Comparison of ENCODE assay signal across 9 mouse cellular contexts in genomic region chr2:38950281-38950719, GRCm38 (mm10). TPM values are rescaled to one million over a fixed set of nuclear protein-coding genes. Genes with fewer than 3 reads are reported as not detected.
DNase-seq lines count a peak whose midpoint lies in the region; ATAC-seq lines count a peak whose summit lies in the region.
"Had no signal": no experiment of that assay in that cellular context is flagged by ENCODE, and none has a peak within 500 bp of the region (broad histone marks: within the 10 kb centered on the region; RNA-seq: fewer than 3 reads in every experiment).

No protein-coding gene starts in this region.

- H3K27ac ChIP-seq in hindbrain, embryonic 15.5 days (replicated peaks): peak overlapping the region; percentile 40; the same call in 1 of the 2 replicates
- H3K27ac ChIP-seq in hindbrain, embryonic 11.5 days (ENCODE audit: low read depth, low read length): no peak overlapping the region
- H3K27ac ChIP-seq in kidney, embryonic 15.5 days: peak overlapping the region; percentile 34; the same call in 1 of the 2 replicates
- no peak overlapping the region for H3K27ac ChIP-seq in limb, embryonic 15.5 days
- H3K27ac ChIP-seq in neural tube, embryonic 14.5 days (ENCODE audit: low read depth, low read length): no peak overlapping the region

- ATAC-seq in hindbrain, embryonic 15.5 days (ENCODE audit: low FRiP score, low read depth): peak; percentile 79; the same call in 1 of the 2 replicates
- ATAC-seq in hindbrain, embryonic 11.5 days (ENCODE audit: low FRiP score): no peak
- peak; percentile 63 for ATAC-seq in granulocyte monocyte progenitor cell, adult 5-6 weeks (replicated peaks; ENCODE audit: poor library complexity, severe bottlenecking)
- ATAC-seq in kidney, embryonic 15.5 days (replicated peaks; ENCODE audit: low FRiP score): peak; percentile 57
- ATAC-seq in limb, embryonic 15.5 days (ENCODE audit: insufficient number of reproducible peaks, low FRiP score, low TSS enrichment, low read depth): 0 out of 2 replicates have a peak, but pooled peaks have one; percentile 42
- peak; percentile 68; the same call in 1 of the 2 replicates for ATAC-seq in neural tube, embryonic 14.5 days (ENCODE audit: low read depth)

- H3K4me3 ChIP-seq in hindbrain, embryonic 15.5 days: no peak overlapping the region
- H3K4me3 ChIP-seq in hindbrain, embryonic 11.5 days (ENCODE audit: low read depth, low read length): no peak overlapping the region
- H3K4me3 ChIP-seq in kidney, embryonic 15.5 days (replicated peaks): no peak overlapping the region
- no peak overlapping the region for H3K4me3 ChIP-seq in limb, embryonic 15.5 days
- H3K4me3 ChIP-seq in neural tube, embryonic 14.5 days (ENCODE audit: low read depth, low read length): no peak overlapping the region

- no peaks in the 10 kb centered on the region for H3K36me3 ChIP-seq in hindbrain, embryonic 15.5 days
- H3K36me3 ChIP-seq in hindbrain, embryonic 11.5 days (ENCODE audit: control insufficient read depth, insufficient read depth, low read length): no peaks in the 10 kb centered on the region
- no peaks in the 10 kb centered on the region for H3K36me3 ChIP-seq in kidney, embryonic 15.5 days
- no peaks in the 10 kb centered on the region for H3K36me3 ChIP-seq in limb, embryonic 15.5 days
- no peaks in the 10 kb centered on the region for H3K36me3 ChIP-seq in neural tube, embryonic 14.5 days (ENCODE audit: control insufficient read depth, insufficient read depth, low read length)

- 44% methylated on average over 7 of the region's 7 CpGs for WGBS in hindbrain, embryonic 15.5 days
- 86% methylated on average over 7 of the region's 7 CpGs for WGBS in hindbrain, embryonic 11.5 days
- WGBS in kidney, embryonic 15.5 days: 70% methylated on average over 7 of the region's 7 CpGs
- WGBS in limb, embryonic 15.5 days: 61% methylated on average over 7 of the region's 7 CpGs
- 66% methylated on average over 7 of the region's 7 CpGs for WGBS in neural tube, embryonic 14.5 days

- no peaks in the 10 kb centered on the region for H3K9me3 ChIP-seq in hindbrain, embryonic 15.5 days
- no peaks in the 10 kb centered on the region for H3K9me3 ChIP-seq in hindbrain, embryonic 11.5 days (ENCODE audit: control insufficient read depth, low read length)
- H3K9me3 ChIP-seq in kidney, embryonic 15.5 days (replicated peaks): no peaks in the 10 kb centered on the region
- H3K9me3 ChIP-seq in limb, embryonic 15.5 days: no peaks in the 10 kb centered on the region
- no peaks in the 10 kb centered on the region for H3K9me3 ChIP-seq in neural tube, embryonic 14.5 days (ENCODE audit: control insufficient read depth, low read length)

- H3K27me3 ChIP-seq in hindbrain, embryonic 15.5 days: no peaks in the 10 kb centered on the region
- H3K27me3 ChIP-seq in hindbrain, embryonic 11.5 days (ENCODE audit: control insufficient read depth, insufficient read depth, low read length): no peaks in the 10 kb centered on the region
- H3K27me3 ChIP-seq in kidney, embryonic 15.5 days: no peaks in the 10 kb centered on the region
- H3K27me3 ChIP-seq in limb, embryonic 15.5 days: no peaks in the 10 kb centered on the region
- H3K27me3 ChIP-seq in neural tube, embryonic 14.5 days (ENCODE audit: control insufficient read depth, insufficient read depth, low read length): no peaks in the 10 kb centered on the region
- H3K27me3 ChIP-seq: CH12.LX had no signal

- H3K4me1 ChIP-seq in hindbrain, embryonic 15.5 days (replicated peaks): peaks cover 5% of the 10 kb centered on the region
- H3K4me1 ChIP-seq in hindbrain, embryonic 11.5 days (replicated peaks; ENCODE audit: control insufficient read depth, insufficient read depth, low read length): no peaks in the 10 kb centered on the region
- peaks cover 4% of the 10 kb centered on the region; the same call in 1 of the 2 replicates for H3K4me1 ChIP-seq in kidney, embryonic 15.5 days
- 0 out of 2 replicates have a peak, but pooled peaks cover 4% of the 10 kb centered on the region for H3K4me1 ChIP-seq in limb, embryonic 15.5 days
- H3K4me1 ChIP-seq in neural tube, embryonic 14.5 days (ENCODE audit: control insufficient read depth, insufficient read depth, low read length): no peaks in the 10 kb centered on the region

- H3K4me2 ChIP-seq in hindbrain, embryonic 15.5 days: 0 out of 2 replicates have a peak overlapping the region, but pooled peaks have one; percentile 9
- no peak overlapping the region for H3K4me2 ChIP-seq in hindbrain, embryonic 11.5 days (replicated peaks; ENCODE audit: low read depth, low read length)
- no peak overlapping the region for H3K4me2 ChIP-seq in kidney, embryonic 15.5 days
- no peak overlapping the region for H3K4me2 ChIP-seq in limb, embryonic 15.5 days
- no peak overlapping the region for H3K4me2 ChIP-seq in neural tube, embryonic 14.5 days (ENCODE audit: low read depth, low read length)

- DNase-seq in hindbrain, embryonic 11.5 days (ENCODE audit: low spot score): no peak
- peak; percentile 90 for DNase-seq in cerebellum, postnatal 10 days
- DNase-seq in urinary bladder, postnatal 4 days (ENCODE audit: low spot score in 2 of 2): peak; percentile 65 to 75

- no peak overlapping the region for H3K9ac ChIP-seq in hindbrain, embryonic 15.5 days
- H3K9ac ChIP-seq in hindbrain, embryonic 11.5 days (ENCODE audit: low read depth, low read length): no peak overlapping the region
- H3K9ac ChIP-seq in kidney, embryonic 15.5 days: no peak overlapping the region
- no peak overlapping the region for H3K9ac ChIP-seq in limb, embryonic 15.5 days
- no peak overlapping the region for H3K9ac ChIP-seq in neural tube, embryonic 14.5 days (replicated peaks; ENCODE audit: low read depth, low read length)

RNA-seq across cellular contexts. Expression of gene Olfml2a, which starts 18.5 kb away (rescaled TPM):
- 4.7 and 7.3 TPM in 2 replicates for polyA plus RNA-seq in hindbrain, embryonic 15.5 days (2015; fragmentation: Nextera tagmentation; extraction: Ambion mirVana)
- 1.6 and 2.5 TPM in 2 replicates for polyA plus RNA-seq in hindbrain, embryonic 11.5 days (2014; fragmentation: Nextera tagmentation; extraction: Ambion mirVana)
- total RNA-seq in granulocyte monocyte progenitor cell, adult 5-6 weeks (2014; fragmentation: Nextera tagmentation): not detected in 2 replicates
- total RNA-seq in granulocyte monocyte progenitor cell, adult 5-6 weeks (2017): not detected in 2 replicates
- 4.1 and 4.9 TPM in 2 replicates for polyA plus RNA-seq in kidney, embryonic 15.5 days (2015; fragmentation: Nextera tagmentation; extraction: Ambion mirVana)
- 8.5 and 10.6 TPM in 2 replicates for polyA plus RNA-seq in limb, embryonic 15.5 days (2015; fragmentation: Nextera tagmentation; extraction: Ambion mirVana)
- 0.94 and 13.4 TPM in 2 replicates for polyA plus RNA-seq in neural tube, embryonic 14.5 days (2014; fragmentation: Nextera tagmentation; extraction: Ambion mirVana)

RNA-seq across cellular contexts. Expression of gene Nr6a1, which starts 22.8 kb away (rescaled TPM):
- polyA plus RNA-seq in hindbrain, embryonic 15.5 days (2015; fragmentation: Nextera tagmentation; extraction: Ambion mirVana): 2.1 and 2.2 TPM in 2 replicates
- polyA plus RNA-seq in hindbrain, embryonic 11.5 days (2014; fragmentation: Nextera tagmentation; extraction: Ambion mirVana): 5.0 and 6.6 TPM in 2 replicates
- 0.11 TPM in 2 replicates for total RNA-seq in granulocyte monocyte progenitor cell, adult 5-6 weeks (2014; fragmentation: Nextera tagmentation)
- 0.30 and 1.3 TPM in 2 replicates for total RNA-seq in granulocyte monocyte progenitor cell, adult 5-6 weeks (2017)
- polyA plus RNA-seq in kidney, embryonic 15.5 days (2015; fragmentation: Nextera tagmentation; extraction: Ambion mirVana): 1.1 and 1.2 TPM in 2 replicates
- 0.92 and 1.1 TPM in 2 replicates for polyA plus RNA-seq in limb, embryonic 15.5 days (2015; fragmentation: Nextera tagmentation; extraction: Ambion mirVana)
- polyA plus RNA-seq in neural tube, embryonic 14.5 days (2014; fragmentation: Nextera tagmentation; extraction: Ambion mirVana): 3.3 and 5.7 TPM in 2 replicates

RNA-seq across cellular contexts. Expression of gene Wdr38, which starts 47.0 kb away (rescaled TPM):
- polyA plus RNA-seq in hindbrain, embryonic 15.5 days (2015; fragmentation: Nextera tagmentation; extraction: Ambion mirVana): 1.8 and 2.1 TPM in 2 replicates
- polyA plus RNA-seq in hindbrain, embryonic 11.5 days (2014; fragmentation: Nextera tagmentation; extraction: Ambion mirVana): 1.5 and 1.8 TPM in 2 replicates
- 0.53 and 0.84 TPM in 2 replicates for total RNA-seq in granulocyte monocyte progenitor cell, adult 5-6 weeks (2014; fragmentation: Nextera tagmentation)
- 0.09 and 0.15 TPM in 2 replicates for total RNA-seq in granulocyte monocyte progenitor cell, adult 5-6 weeks (2017)
- polyA plus RNA-seq in kidney, embryonic 15.5 days (2015; fragmentation: Nextera tagmentation; extraction: Ambion mirVana): 1.9 and 2.1 TPM in 2 replicates
- 1.5 and 1.7 TPM in 2 replicates for polyA plus RNA-seq in limb, embryonic 15.5 days (2015; fragmentation: Nextera tagmentation; extraction: Ambion mirVana)
- 1.6 and 1.9 TPM in 2 replicates for polyA plus RNA-seq in neural tube, embryonic 14.5 days (2014; fragmentation: Nextera tagmentation; extraction: Ambion mirVana)

RNA-seq across cellular contexts. Expression of gene Arpc5l, which starts 54.8 kb away (rescaled TPM):
- 140 and 153 TPM in 2 replicates for polyA plus RNA-seq in hindbrain, embryonic 15.5 days (2015; fragmentation: Nextera tagmentation; extraction: Ambion mirVana)
- polyA plus RNA-seq in hindbrain, embryonic 11.5 days (2014; fragmentation: Nextera tagmentation; extraction: Ambion mirVana): 147 and 149 TPM in 2 replicates
- total RNA-seq in granulocyte monocyte progenitor cell, adult 5-6 weeks (2014; fragmentation: Nextera tagmentation): 71.2 and 74.7 TPM in 2 replicates
- 59.5 and 65.2 TPM in 2 replicates for total RNA-seq in granulocyte monocyte progenitor cell, adult 5-6 weeks (2017)
- polyA plus RNA-seq in kidney, embryonic 15.5 days (2015; fragmentation: Nextera tagmentation; extraction: Ambion mirVana): 131 and 132 TPM in 2 replicates
- 117 TPM in 2 replicates for polyA plus RNA-seq in limb, embryonic 15.5 days (2015; fragmentation: Nextera tagmentation; extraction: Ambion mirVana)
- 145 and 147 TPM in 2 replicates for polyA plus RNA-seq in neural tube, embryonic 14.5 days (2014; fragmentation: Nextera tagmentation; extraction: Ambion mirVana)

RNA-seq across cellular contexts. Expression of gene Rpl35, which starts 55.1 kb away (rescaled TPM):
- polyA plus RNA-seq in hindbrain, embryonic 15.5 days (2015; fragmentation: Nextera tagmentation; extraction: Ambion mirVana): 592 and 671 TPM in 2 replicates
- polyA plus RNA-seq in hindbrain, embryonic 11.5 days (2014; fragmentation: Nextera tagmentation; extraction: Ambion mirVana): 988 and 1,016 TPM in 2 replicates
- 1,205 and 1,260 TPM in 2 replicates for total RNA-seq in granulocyte monocyte progenitor cell, adult 5-6 weeks (2014; fragmentation: Nextera tagmentation)
- total RNA-seq in granulocyte monocyte progenitor cell, adult 5-6 weeks (2017): 1,673 and 1,927 TPM in 2 replicates
- 1,044 and 1,085 TPM in 2 replicates for polyA plus RNA-seq in kidney, embryonic 15.5 days (2015; fragmentation: Nextera tagmentation; extraction: Ambion mirVana)
- 906 and 974 TPM in 2 replicates for polyA plus RNA-seq in limb, embryonic 15.5 days (2015; fragmentation: Nextera tagmentation; extraction: Ambion mirVana)
- 584 and 610 TPM in 2 replicates for polyA plus RNA-seq in neural tube, embryonic 14.5 days (2014; fragmentation: Nextera tagmentation; extraction: Ambion mirVana)

Comparison
In these comparisons a context has a peak if more than half of its experiments do, and no peak if none do; other contexts are left out.
1. H3K27ac ChIP-seq: peak in hindbrain, embryonic 15.5 days (single experiment) and kidney, embryonic 15.5 days (single experiment); none in hindbrain, embryonic 11.5 days (single experiment), limb, embryonic 15.5 days (single experiment) and neural tube, embryonic 14.5 days (single experiment).